Mouse (Mus musculus) left cerebral cortex, postnatal 25 days (tissue): Measurements from ENCODE around the gene Zfp84. TPM values are rescaled to one million over a fixed set of nuclear protein-coding genes. Genes with fewer than 3 reads are reported as not detected.
"Not testable (repeated sequence)": the region's sequence is repeated elsewhere in the genome, so short reads cannot be mapped to it uniquely, and the experiment has no call there.

Experiments used
- DNase-seq, 2 experiments: peaks; one replicate each; pipeline ENCODE4 v3.0.0; 2022; ENCODE audit warnings: low spot score in 2 of 2, mixed read lengths in 1 of 2
- intact Hi-C: fragments of 180-260 bp; cut with DNase I; formaldehyde crosslinking; loops from one replicate; pipeline ENCODE4 v1.15.1; 2025
- total RNA-seq, 2 experiments: library from RNA; stranded (reverse); gene quantifications; 2 replicates each; pipeline ENCODE4 v1.2.3; 2021

Gene Zfp84
- 10 to 100 TPM; 15.7 to 17.6 TPM for total RNA-seq

DNA sequence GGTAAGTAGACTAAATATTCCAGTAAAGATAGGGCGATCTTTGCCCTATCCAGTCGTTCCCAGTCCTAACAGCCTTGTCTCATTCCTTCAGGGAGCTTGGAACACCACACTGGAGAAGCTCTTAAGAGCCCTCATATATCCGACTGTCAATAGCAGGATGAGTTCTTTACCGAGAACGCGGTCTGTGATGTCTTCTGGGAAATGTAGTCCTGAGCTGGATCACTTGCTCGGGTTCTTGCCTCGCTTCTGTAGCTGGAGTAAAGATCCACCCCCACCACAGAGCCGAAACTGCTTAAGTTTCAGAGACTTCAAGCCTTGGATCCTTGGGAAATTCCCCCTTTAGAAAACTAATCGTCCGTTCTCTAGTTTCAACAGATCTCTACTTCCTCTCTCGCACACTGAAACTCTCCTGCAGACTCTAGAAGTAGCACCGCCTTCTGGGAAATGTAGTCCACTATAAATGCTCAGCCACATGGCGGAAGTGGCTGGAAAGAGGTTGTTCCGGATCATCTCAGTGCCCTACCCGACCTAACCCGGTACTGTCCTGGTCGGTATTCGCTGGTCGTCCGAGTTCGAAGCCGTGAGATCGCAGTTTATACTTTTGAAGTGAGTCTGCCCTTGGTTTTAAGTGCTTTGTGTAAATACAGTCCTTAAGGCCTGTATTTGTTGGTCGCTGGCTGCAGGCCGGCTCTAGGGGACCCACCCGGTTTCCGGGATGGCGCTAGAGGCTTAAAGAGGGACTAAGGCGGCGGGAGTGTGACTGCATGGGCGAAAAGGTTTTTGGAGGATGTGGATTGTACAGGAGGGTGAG lies at the start of gene Zfp84:
Gene Zfp84, plus strand, starts transcription at position 463 of the 811 bp plus-strand sequence.
- peak; percentile 94 to 97 for DNase-seq
- intact Hi-C loops, result loop anchor here (1.0 to 10.0 kb wide), 4 partner anchors 15 to 383 kb away; partner anchors contain the start of genes Zfp27, Zfp30, Zfp383 and Zfp790

DNA sequence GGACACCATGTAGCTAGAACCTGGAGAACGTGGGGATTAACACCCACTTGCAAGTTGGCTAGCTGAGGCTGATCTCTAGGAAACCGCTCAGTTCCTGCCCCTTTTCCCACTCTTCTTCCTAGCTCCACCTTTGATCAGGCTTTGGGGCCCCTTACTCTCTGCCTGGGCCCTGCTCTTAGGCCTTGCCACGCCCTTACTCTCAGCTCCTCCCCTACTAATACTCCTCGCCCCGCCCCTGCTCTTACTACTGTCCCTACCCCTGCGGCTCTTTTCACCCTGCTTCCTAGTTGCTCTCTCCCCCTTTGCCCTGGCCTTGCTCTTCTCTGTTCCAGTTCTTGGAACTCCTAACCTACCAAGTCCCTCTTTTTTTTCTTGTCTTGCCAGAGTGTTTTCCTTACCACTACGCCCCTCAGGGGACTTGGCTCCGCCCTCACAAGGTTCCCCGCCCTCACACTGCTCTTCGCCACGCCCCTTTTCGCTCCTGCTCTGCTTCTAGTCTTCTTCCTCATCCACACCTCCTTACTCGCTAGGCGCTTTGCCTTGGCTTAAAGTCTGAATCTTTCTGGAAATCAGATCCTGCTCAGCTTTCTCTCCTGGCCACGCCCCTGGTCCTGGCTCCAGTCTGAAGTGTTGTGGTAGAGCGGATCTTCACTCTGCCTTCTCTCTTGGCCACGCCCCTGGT lies 42.8 kb upstream of the Zfp84 start:
- DNase-seq, intact Hi-C loops: not testable (repeated sequence)

DNA sequence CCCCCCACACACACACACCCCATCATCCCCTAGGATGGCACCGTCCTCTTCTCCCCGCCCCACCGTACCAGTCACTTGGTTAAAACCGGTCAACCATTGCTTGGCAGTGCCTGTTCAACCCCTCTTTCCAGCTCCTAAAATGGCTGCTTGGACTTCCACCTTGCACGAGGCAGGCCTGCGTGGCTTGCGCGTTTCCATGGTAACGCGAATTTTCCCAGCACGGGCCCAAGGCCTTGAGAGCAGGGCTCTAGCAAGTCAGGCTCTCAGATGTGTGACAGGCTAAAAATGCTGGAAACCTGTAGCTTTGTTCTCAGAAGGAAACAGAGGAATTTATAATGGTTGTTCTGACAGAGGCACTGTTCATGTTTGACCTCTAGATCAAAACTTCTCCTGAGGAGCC lies 41.5 kb upstream of the Zfp84 start, which contains the start of gene Catsperg2:
Gene Catsperg2, minus strand, starts transcription at position 173 of the 400 bp plus-strand sequence.
- intact Hi-C loops, DNase-seq: not testable (repeated sequence)

DNA sequence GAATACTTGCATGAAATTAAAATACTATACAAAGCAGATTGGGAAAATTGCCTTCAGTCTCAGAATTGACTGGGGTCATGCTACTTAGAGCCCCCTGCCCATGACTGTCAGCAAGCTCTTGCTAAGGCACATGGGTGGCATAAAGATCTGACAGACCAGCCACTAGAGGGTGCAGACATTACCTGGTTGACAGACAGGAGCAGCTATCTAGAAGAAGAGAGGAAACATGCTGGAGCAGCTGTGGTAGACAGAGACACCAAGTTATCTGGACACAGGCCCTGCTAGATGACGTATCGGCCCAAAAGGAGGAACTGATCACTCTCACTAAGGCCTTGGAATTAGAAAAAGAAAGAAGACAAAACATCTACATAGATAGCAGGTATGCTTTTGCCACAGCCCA lies 40.3 kb upstream of the Zfp84 start:
- intact Hi-C loops, result no loop called here

DNA sequence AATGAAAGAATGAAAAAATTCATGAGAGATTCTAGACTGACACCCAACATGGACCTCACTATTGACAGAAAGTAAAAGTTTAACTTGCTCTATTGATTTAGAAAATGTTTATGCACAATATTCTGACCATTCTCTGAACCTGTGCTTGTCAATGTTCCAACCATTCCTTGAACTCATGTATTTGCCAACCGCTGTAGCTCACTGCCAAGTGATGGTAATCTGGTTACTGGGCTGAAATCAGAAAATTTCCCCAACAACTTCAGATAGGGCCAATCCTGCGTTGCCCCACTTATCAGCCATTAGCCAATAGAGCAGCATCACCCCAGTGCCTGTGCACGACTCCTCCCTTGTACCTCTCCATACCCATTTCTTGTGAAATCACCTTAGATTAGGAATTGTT lies 26.1 kb upstream of the Zfp84 start:
- intact Hi-C loops, result no loop called here

More for the DNA sequence above, 40.3 kb upstream of the Zfp84 start:
- DNase-seq, result no peak

DNA sequence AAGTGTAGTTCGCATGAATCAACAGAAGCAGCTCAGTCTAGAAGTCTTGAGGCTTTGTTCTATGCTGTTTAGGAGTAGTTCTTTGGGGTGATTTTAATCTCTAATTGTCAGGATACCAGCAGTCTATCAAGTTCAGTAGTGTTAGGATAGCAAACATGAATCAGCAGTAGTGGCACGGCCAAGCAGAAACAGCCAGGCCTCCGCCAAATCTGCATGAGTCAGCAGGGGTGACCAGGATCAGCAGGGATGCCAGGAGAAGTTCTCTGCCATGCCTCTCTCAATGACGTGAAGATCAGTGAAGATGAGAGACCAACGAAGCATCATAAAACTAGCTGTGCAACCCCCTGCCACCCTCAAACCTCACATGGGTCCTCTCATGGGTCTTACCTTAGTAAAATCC lies 7.9 kb upstream of the Zfp84 start:
- intact Hi-C loops, result loop anchor here (10.0 kb wide), 1 partner anchor 376 kb away; no protein-coding TSS in a partner anchor
- no peak for DNase-seq

More for the DNA sequence above, 26.1 kb upstream of the Zfp84 start:
- DNase-seq, result no peak

DNA sequence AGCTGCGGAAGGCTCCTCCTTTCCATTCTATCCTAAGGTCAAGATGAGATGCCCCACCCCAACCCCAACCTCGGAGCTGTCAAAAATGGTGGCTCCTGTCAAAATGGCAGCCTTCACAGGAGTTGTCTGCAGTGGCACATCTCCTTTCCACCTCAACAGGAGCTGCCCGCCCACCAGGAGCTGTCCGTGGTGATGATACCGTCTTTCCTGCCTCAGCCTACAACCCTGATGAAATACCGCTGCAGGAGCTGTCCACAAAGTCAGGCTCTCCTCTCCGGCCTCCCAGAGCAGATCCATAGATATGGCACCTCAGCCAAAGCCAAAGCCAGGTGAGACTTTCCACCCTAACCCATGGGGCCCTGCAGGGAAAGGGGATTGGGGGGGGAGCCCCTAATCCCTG lies 3.6 kb upstream of the Zfp84 start:
- no peak for DNase-seq
- intact Hi-C loops, result loop anchor here (5.0 to 10.0 kb wide), 2 partner anchors 143 to 380 kb away; partner anchors contain the start of genes Zfp27 and Zfp383

DNA sequence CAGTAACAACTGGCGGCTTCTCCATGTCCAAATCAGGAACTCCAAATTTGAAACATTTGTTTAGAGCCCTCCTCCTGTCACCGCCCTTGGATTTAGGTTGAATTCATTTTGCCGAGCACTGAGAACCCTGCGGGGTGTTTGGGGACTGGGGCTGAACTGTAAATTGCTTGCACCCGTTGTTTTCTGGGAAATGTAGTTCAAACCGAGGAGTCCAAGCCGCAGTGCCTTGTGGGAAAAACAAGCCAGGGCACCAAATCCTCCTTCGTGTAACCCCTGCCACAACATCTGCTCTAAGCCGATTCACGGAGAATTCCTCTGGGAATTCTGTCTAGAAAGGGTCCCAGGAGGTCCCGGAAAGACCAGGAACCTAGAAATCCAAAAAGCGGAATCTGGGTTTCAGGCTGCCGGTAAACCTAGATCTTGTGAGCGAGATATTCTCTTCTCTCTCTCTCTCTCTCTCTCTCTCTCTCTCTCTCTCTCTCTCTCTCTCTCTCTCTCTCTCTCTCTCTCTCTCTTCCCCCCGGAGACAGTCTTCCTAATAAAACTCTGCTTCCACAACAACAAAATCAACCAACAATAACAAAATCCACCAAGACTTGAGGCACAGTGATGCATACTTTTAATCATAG lies 1.2 kb upstream of the Zfp84 start:
- intact Hi-C loops, result loop anchor here (5.0 to 10.0 kb wide), 2 partner anchors 140 to 382 kb away; partner anchors contain the start of genes Zfp27 and Zfp383
- peak; percentile 87 to 94 for DNase-seq

DNA sequence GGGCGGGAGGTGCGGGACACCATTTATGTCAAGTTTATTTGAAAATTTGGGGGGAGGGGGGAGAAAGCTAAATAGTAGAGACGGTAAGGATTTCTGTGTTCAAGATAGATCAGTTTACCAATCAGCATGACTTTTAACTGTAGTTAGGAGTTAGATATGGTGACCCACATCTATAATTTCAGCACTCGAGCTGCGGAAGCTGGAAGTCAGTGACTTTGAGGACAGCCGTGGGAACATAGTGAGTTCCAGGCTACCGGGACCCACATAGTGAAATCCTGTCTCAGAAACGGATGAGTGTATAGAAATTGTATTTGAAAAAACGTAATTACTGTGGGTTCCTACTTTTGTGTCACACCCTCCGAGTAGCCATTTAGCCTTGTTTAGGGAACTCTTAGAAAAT lies 628 bp downstream of the Zfp84 start:
- intact Hi-C loops, result loop anchor here (1.0 to 10.0 kb wide), 4 partner anchors 14 to 384 kb away; partner anchors contain the start of genes Zfp27, Zfp30, Zfp383 and Zfp790
- DNase-seq, result no peak

DNA sequence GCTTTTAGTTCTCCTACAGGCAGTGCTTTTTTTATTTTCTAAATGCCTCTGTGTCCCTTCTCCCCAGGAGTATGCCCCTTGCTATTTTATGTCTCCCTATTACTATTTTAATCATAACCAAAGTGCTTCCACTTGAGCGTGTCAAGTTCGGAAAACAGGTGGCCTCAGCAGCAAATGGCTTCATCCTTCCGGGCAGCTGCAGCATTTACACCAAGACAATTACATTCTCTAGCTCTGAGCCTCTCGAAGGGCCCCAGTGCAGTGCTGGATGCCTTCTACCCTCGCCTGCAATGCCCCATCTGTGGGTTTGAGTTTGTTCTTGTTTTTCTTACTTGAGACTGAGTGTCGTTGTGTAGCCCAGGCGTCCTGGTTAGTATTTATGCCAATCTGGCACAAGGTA lies 5.2 kb downstream of the Zfp84 start:
- intact Hi-C loops, result no loop called here
- DNase-seq, result no peak

DNA sequence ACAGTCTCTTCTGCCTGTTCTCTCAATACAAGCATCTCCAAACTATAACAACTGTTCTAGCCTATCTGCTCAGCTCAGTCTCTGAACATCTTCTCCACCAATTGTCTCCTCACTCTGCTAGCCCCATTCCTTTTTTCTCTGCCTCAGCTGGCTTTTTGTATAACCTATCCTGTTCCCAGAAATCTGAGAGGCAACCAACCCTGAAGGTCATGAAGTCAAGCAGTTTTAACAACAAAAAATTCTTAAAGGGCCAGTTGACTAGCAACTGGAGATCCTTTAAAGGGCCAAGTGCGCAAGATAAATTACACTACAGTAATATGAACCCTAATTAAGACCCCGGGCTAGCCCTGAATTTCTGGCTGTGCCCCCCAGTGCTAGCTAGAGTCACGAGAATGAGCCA lies 6.0 kb downstream of the Zfp84 start:
- DNase-seq, result no peak
- intact Hi-C loops, result no loop called here

DNA sequence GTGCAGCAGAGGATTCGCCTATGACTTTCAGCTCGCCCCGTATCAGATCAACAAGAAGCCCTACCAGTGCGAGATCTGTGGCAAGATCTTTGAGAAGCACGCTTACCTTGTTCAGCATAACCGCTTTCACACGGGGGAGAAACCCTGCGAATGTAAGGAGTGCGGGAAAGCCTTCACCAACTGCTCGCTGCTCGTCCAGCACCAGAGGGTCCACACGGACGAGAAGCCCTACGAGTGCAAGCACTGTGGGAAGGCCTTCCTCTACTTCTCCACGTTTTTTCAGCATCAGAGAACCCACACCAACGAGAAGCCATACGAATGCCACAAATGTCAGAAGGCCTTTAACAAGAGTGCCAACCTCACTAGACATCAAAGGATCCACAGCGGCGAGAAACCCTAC lies 8.2 kb downstream of the Zfp84 start:
- DNase-seq, result no peak
- intact Hi-C loops, result no loop called here

DNA sequence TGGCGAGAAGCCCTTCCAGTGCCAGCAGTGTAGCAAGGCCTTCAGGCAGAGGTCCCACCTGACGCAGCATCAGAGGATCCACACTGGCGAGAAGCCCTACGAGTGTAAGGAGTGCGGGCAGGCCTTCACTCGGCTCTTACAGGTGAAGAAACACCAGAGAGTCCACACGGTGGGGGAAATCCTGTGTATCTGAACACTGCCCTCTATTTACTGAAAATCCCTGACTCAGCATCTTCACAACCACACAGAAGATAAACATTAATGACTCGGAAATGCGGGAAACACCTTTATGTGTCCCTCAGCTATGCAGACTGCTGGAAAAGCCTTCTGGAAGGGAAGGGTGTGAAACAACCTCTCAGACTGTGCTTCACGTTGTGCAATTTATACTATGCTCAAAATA lies 9.0 kb downstream of the Zfp84 start:
- intact Hi-C loops, result no loop called here
- no peak for DNase-seq

DNA sequence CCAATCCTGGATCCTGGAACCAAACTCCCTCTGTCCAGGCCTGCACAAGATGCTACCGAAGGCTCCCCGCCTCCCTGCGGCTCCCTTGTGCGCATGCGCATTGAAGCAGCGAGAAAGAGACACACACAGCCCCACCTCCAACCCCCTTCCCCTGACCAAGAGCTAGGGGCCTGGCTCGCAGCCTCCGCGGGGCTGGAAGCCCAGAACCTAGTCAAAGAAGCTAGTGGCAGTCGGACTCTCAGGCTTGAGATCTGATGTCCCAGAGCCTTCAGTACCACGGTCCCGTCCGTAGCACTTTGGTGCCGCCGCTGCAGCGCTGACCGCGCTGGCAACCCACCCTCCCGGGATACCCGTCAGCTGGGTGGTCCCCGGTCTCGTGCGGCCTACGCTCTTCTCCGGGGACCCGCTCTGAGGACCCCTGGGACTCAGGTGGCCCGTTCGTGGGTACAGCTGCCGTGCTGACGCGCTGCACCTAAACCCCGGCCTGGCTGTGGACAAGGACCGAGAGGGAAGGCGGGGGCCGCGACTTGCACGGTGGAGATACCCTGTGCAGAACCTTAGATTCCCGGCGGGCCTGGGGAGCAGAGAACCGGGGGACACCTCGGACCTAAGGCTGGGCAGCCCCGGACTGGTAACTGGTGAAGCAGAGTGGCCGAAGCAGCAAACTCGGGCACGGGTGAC lies 15.7 kb downstream of the Zfp84 start, which contains the start of gene Zfp30:
Gene Zfp30, plus strand, starts transcription at position 128 of the 681 bp plus-strand sequence.
- intact Hi-C loops, result loop anchor here (2.0 kb wide), 2 partner anchors 15 to 31 kb away; partner anchors contain the start of gene Zfp84
- DNase-seq, result peak; percentile 86 to 92

DNA sequence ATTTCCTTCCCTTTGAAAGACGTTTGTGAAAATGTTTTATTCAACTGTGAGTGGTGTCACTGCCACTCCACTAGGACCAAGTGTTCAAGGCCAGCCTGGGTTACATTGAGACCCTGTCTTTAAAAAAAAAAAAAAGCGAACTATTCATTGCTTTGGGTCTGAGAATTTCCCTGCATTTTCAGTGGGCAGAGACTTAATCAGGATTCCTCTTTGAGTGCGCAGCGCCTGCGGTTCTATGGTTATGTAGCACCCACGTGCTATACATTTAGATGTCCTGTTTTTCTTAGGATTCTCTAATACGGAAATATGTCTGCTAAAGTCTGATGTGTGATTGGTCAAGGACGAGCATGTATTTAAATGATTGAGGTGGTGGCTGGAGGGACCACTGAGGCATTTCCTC lies 16.7 kb downstream of the Zfp84 start:
- intact Hi-C loops, result loop anchor here (2.0 kb wide), 1 partner anchor 30 kb away; no protein-coding TSS in a partner anchor
- DNase-seq, result peak; percentile 16 to 47

DNA sequence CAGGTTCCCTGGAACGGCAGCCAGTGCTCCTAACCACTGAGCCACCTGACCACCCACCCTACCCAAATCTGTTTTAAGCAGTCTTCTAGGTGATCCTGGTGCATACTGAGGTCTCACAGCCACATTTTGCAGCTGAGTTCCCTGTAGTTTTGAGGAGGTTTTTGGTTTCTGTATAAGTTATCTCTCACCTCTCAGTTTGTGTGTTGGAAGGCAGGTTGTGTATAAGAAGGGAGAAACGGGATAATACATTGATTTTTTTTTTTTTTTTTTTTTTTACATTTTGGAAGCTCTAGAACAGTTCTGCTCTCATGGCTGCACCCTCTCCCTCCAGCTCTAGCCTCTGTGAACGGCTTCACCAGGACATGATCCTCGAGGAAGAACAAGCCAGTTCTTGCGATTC lies 17.5 kb downstream of the Zfp84 start:
- intact Hi-C loops, result loop anchor here (2.0 kb wide), 1 partner anchor 29 kb away; no protein-coding TSS in a partner anchor
- no peak for DNase-seq

DNA sequence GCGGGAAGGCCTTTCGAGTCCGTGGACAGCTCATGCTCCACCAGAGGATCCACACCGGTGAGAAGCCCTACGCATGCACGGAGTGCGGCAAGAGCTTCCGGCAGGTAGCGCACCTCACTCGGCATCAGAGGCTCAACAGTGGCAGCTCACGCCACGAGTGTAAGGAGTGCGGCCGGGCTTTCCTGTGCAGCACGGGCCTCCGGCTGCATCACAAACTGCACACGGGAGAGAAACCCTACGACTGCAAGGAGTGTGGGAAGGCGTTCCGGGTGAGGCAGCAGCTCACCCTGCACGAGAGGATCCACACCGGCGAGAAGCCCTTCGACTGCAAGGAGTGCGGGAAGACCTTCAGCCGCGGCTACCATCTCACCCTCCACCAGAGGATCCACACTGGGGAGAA lies 24.6 kb downstream of the Zfp84 start:
- intact Hi-C loops, result no loop called here
- DNase-seq, result no peak

DNA sequence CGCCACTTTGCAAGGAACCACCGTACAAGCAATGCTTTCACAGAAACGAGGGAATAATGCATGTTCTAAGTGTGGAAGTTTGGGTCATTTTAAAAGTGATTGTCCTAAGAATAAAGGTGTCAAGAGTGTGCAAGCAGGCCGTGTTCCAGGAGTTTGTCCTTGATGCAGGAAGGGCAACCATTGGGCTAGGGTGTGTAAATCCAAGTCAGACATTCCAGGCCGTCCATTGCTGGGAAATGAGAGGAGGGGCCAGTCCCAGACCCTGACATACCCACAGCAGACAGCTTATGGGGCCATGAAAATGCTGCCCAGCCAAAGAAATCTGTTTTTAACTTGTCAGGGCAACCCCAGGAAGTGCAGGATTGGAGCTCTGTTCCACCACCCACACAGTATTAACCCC lies 38.7 kb downstream of the Zfp84 start:
- intact Hi-C loops, result no loop called here
- no peak for DNase-seq

DNA sequence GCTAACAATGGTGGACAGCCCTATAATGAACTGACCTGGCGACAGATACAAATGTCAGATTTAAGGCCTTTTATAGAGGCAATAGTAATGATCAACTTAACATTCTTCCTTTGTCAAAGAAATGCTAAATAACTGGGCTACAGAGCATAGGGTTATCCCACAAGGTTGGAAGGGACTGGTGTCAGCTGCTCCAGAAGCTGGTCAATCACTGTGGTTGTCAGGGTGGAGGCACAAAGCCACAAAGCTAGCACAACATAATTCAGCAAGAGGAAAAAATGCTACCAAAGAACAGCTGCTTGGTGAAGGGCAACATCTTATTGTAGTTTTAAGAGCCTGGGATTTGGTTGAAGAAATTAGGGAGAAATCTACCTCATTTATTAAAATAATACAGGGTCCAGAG lies 43.9 kb downstream of the Zfp84 start:
- intact Hi-C loops, result no loop called here
- DNase-seq, result no peak
